Mouse (Mus musculus) midbrain, embryonic 12.5 days (tissue): ENCODE data around the gene Rbl1. TPM values are rescaled to one million over a fixed set of nuclear protein-coding genes. Genes with fewer than 3 reads are reported as not detected.

Experiments
- ATAC-seq: fragments of 200-750 bp; cut with Nextera tagmentation; 2 replicates; pipeline ENCODE4 v1.8.0; 2017; ENCODE audit warnings: low read depth, moderate TSS enrichment, moderate library complexity; ENCODE audit not compliant: low FRiP score
- H3K27ac ChIP-seq: fragments of 300-500 bp; sonication (generic); replicated peaks from 2 replicates; pipeline ENCODE4 v1.5.1; 2016; ENCODE audit warnings: mild to moderate bottlenecking
- H3K27me3 ChIP-seq: fragments of 300-500 bp; sonication (generic); 2 replicates; pipeline ENCODE4 v1.6.1; 2016; ENCODE audit warnings: mild to moderate bottlenecking
- H3K36me3 ChIP-seq: fragments of 300-500 bp; sonication (generic); 2 replicates; pipeline ENCODE4 v1.6.1; 2016
- H3K4me1 ChIP-seq: fragments of 300-500 bp; sonication (generic); 2 replicates; pipeline ENCODE4 v1.6.1; 2016
- H3K4me2 ChIP-seq: fragments of 300-500 bp; sonication (generic); replicated peaks from 2 replicates; pipeline ENCODE4 v1.6.1; 2016; ENCODE audit warnings: mild to moderate bottlenecking, moderate library complexity
- H3K4me3 ChIP-seq: fragments of 300-500 bp; sonication (generic); 2 replicates; pipeline ENCODE4 v1.5.1; 2016; ENCODE audit warnings: mild to moderate bottlenecking
- H3K9ac ChIP-seq: fragments of 300-500 bp; sonication (generic); replicated peaks from 2 replicates; pipeline ENCODE4 v1.6.1; 2016; ENCODE audit warnings: mild to moderate bottlenecking, moderate library complexity
- H3K9me3 ChIP-seq: fragments of 300-500 bp; sonication (generic); 2 replicates; pipeline ENCODE4 v1.6.1; 2016; ENCODE audit warnings: mild to moderate bottlenecking
- WGBS: fragments of 180-500 bp; shearing (Covaris S2); methylation state at CpG from one replicate; pipeline ENCODE4 v1.1.7; 2016; 5-methylcytosine and 5-hydroxymethylcytosine counted together
- polyA plus RNA-seq: library from polyadenylated mRNA; unstranded; fragments of >200 nt; fragmentation: Nextera tagmentation; extraction: Ambion mirVana; gene quantifications from 2 replicates; pipeline ENCODE4 v1.2.1, GENCODE M21; 2016

Gene Rbl1
- polyA plus RNA-seq, 1 experiment from 2014 or later = 30.5 TPM

DNA sequence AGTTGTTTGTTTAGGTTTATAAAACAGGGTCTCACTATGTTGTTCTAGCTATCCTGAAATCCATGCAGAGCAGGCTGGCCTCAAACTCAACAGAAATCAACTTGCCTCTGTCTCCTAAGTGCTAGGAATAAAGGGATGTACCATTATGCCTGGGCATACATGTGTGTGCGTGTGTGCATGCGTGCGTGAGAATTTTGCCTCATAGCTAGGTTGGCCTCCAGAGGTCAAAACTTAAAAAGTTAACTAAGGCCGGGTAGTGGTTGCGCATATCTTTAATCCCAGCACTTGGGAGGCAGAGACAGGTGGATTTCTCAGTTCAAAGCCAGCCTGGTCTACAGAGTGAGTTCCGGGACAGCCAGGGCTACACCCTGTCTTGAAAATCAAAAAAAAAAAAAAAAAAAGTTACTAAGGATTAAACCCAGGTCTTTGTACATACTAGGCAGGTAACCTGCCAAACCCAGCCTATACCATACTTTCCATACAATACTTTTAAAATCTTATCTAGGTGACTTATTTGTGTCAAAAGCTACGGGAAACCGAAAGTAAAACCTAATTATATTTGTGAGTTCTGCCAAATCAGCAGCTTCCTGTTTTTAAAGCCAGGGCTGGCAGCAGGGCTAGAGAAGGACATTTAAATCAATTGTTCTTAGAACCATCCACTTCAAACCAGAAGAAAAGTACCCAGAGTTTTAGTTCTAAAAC, 73.4 kb downstream of the Rbl1 start:
- WGBS = 92% methylated on average over 8 of the region's 8 CpGs
- Histone ChIP-seq H3K4me3 (no peak overlapping the region), H3K27me3 (no peaks in the 10 kb centered on the region), H3K4me1 (peaks cover 7% of the 10 kb centered on the region), H3K9ac (no peak overlapping the region), H3K36me3 (0 out of 2 replicates have a peak, but pooled peaks cover 5% of the 10 kb centered on the region), H3K4me2 (no peak overlapping the region), H3K9me3 (no peaks in the 10 kb centered on the region), H3K27ac (no peak overlapping the region)
- no peak for ATAC-seq

DNA sequence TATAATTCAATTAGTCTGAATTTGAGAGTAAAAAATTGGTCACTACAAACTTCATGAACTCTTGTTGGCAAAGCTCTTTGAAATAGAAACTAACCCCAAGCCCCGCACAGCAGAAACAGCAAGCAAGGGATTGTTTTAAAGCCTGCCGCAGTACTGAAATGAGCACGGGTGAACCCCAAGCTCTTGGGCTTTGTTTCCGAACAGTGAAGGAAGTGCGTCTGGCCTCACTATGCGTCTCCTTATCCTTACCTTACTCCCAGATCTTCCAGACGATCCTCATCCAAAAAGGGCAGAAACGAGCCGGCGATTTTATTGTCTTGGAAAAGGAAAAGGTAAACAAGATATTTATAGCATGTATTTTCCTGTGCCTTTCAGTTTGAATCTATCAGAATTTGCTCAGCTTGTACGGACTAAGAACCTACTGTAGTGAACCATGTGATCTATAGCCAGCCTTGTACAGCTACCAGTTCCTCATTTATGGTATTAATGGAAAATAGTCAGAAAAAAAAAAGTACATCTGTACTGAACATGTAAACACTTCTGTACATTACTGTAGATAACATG, 74.7 kb downstream of the Rbl1 start:
- no peak for ATAC-seq
- 0 out of 2 replicates have a peak, but pooled peaks cover 11% of the 10 kb centered on the region for H3K36me3 ChIP-seq
- 89% methylated on average over 11 of the region's 11 CpGs for WGBS
- H3K4me3 ChIP-seq = no peak overlapping the region
- no peak overlapping the region for H3K27ac ChIP-seq
- H3K4me2 ChIP-seq = no peak overlapping the region
- H3K9ac ChIP-seq = no peak overlapping the region
- H3K4me1 ChIP-seq = peaks cover 5% of the 10 kb centered on the region
- H3K27me3 ChIP-seq = no peaks in the 10 kb centered on the region
- no peaks in the 10 kb centered on the region for H3K9me3 ChIP-seq

DNA sequence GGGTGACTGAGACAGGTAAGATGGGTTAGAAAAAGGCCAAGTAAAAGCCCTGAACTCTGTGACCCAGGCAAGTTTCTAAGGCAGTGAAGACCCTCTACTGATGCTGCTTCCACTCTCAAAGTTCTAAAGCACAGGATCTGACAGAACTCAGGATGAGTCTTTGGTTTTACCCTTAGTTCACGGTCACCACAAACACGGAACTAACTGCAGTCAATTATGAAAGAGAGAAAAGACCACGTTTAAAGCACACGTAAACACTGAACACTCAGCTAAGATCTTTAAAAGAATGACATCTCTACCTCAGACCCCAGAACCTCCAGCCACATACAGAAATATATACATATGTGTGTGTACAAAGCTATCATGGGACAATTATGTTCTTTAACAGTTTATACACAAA, 75.2 kb downstream of the Rbl1 start:
- WGBS = 94% methylated on average over 4 of the region's 4 CpGs
- peaks cover 1% of the 10 kb centered on the region for H3K4me1 ChIP-seq
- 0 out of 2 replicates have a peak, but pooled peaks cover 11% of the 10 kb centered on the region for H3K36me3 ChIP-seq
- no peak overlapping the region for H3K4me3 ChIP-seq
- no peak for ATAC-seq
- H3K27me3 ChIP-seq = no peaks in the 10 kb centered on the region
- H3K4me2 ChIP-seq = no peak overlapping the region
- no peak overlapping the region for H3K27ac ChIP-seq
- no peak overlapping the region for H3K9ac ChIP-seq
- no peaks in the 10 kb centered on the region for H3K9me3 ChIP-seq

DNA sequence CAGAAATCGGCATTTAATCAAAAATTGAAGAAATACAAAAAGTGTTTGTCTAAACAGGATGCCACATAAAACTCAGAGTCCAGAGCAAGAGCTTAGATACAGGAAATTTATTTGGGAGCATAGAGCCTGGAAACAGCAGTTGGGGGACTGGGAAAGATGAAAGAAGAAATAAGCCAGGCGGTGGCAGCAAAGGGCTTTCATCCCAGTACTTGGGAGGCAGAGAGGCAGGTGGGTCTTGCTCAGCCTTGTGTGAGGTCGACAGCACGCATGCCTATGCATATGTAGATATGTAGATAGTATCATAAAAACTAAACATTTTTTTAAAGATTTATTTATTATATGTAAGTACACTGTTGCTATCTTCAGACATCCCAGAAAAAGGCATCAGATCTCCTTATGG, 76.3 kb downstream of the Rbl1 start:
- Histone ChIP-seq H3K27me3 (no peaks in the 10 kb centered on the region), H3K4me3 (no peak overlapping the region), H3K4me1 (no peaks in the 10 kb centered on the region), H3K9ac (no peak overlapping the region), H3K27ac (no peak overlapping the region), H3K4me2 (no peak overlapping the region), H3K9me3 (no peaks in the 10 kb centered on the region), H3K36me3 (0 out of 2 replicates have a peak, but pooled peaks cover 11% of the 10 kb centered on the region)
- 71% methylated on average over 4 of the region's 4 CpGs for WGBS
- no peak for ATAC-seq

DNA sequence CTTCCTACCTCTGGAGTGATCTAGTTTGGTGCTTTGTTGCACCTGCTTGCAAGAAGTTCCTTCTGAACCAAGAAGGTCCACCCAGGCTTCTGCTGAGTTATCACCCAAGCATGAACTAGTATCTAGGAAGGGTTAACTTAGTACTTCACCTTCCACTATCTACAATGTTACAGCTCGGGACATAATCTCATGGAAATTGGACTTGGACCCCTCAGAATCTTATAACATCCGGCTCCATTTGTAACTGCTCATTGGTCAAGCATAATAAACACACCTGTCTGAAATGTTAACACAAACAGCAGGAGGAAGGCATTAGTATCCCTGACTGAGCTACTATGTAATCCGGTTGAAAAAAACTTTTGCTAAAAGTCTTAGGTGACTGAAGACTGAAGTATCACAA, 77.0 kb downstream of the Rbl1 start:
- Histone ChIP-seq H3K9ac (no peak overlapping the region), H3K27me3 (no peaks in the 10 kb centered on the region), H3K4me3 (no peak overlapping the region), H3K4me1 (no peaks in the 10 kb centered on the region), H3K4me2 (no peak overlapping the region), H3K36me3 (0 out of 2 replicates have a peak, but pooled peaks cover 14% of the 10 kb centered on the region), H3K27ac (no peak overlapping the region), H3K9me3 (no peaks in the 10 kb centered on the region)
- no peak for ATAC-seq
- 91% methylated on average over 3 of the region's 3 CpGs for WGBS

DNA sequence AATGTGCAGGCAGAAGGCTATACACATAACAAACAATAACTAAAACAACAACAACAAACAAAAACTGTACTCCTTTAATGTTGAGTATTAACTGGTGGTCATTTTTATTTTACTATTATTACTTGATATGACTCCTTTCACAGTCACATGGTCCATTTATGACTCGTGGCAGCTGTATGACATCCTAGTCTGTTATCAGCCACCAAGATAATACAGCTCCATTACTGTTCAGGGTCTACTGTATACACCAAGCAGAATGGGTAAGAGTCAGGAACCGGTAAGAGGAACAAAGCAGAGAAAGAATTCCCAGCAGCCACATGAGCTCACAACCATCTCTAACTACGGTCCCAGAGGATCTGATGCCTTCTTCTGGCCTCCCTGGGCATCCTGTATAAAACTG, 79.1 kb downstream of the Rbl1 start:
- Histone ChIP-seq H3K4me3 (no peak overlapping the region), H3K27ac (no peak overlapping the region), H3K9me3 (no peaks in the 10 kb centered on the region), H3K9ac (no peak overlapping the region), H3K4me2 (no peak overlapping the region), H3K27me3 (no peaks in the 10 kb centered on the region), H3K36me3 (0 out of 2 replicates have a peak, but pooled peaks cover 19% of the 10 kb centered on the region), H3K4me1 (no peaks in the 10 kb centered on the region)
- ATAC-seq = no peak
- 88% methylated on average over 3 of the region's 3 CpGs for WGBS

DNA sequence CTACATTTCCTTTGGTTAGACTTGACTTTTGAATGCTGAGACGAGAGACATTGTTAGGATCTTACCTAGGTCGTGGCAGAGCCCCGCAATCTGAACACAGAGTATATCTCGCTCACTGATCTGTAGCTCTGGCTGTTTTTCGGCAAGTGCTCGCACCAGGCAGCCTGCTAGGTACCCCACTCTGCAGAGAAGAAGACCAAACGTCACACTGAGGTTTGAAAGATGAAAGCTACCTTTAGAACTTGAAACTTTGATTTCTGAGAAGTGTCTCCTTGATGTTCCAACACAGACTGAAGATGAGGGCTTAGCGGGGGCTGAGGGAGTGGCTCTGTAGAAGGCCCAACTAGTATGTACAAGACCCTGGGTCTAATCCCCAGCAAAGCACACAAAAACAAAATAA, 82.6 kb downstream of the Rbl1 start:
- Histone ChIP-seq H3K27me3 (no peaks in the 10 kb centered on the region), H3K27ac (no peak overlapping the region), H3K9me3 (no peaks in the 10 kb centered on the region), H3K4me1 (no peaks in the 10 kb centered on the region), H3K4me3 (no peak overlapping the region), H3K36me3 (peaks cover 19% of the 10 kb centered on the region; the same call in 1 of the 2 replicates), H3K4me2 (no peak overlapping the region), H3K9ac (no peak overlapping the region)
- ATAC-seq = no peak
- 90% methylated on average over 8 of the region's 8 CpGs for WGBS

DNA sequence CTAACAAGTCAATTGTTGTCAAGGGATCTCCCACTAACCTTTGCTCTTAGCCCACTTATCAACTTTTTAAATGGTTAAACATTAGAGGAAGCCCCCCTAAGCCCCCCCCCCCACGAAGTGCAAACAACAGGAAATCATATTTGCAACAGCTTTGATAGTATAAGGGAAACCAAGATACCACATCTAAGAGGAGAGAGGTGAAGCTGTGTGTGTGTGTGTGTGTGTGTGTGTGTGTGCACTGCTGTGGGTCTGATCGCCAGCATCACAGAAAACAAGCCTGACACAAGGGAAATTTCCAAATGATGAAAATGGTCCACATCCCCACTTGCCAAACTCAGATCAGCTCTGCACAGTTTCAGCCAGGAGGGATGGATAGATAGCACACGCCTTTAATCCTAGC, 85.3 kb downstream of the Rbl1 start:
- 83% methylated on average over 3 of the region's 3 CpGs for WGBS
- H3K4me3 ChIP-seq = no peak overlapping the region
- ATAC-seq = no peak
- H3K4me2 ChIP-seq = no peak overlapping the region
- H3K9me3 ChIP-seq = no peaks in the 10 kb centered on the region
- no peak overlapping the region for H3K27ac ChIP-seq
- no peaks in the 10 kb centered on the region for H3K27me3 ChIP-seq
- H3K9ac ChIP-seq = no peak overlapping the region
- H3K36me3 ChIP-seq = peaks cover 12% of the 10 kb centered on the region
- no peaks in the 10 kb centered on the region for H3K4me1 ChIP-seq

DNA sequence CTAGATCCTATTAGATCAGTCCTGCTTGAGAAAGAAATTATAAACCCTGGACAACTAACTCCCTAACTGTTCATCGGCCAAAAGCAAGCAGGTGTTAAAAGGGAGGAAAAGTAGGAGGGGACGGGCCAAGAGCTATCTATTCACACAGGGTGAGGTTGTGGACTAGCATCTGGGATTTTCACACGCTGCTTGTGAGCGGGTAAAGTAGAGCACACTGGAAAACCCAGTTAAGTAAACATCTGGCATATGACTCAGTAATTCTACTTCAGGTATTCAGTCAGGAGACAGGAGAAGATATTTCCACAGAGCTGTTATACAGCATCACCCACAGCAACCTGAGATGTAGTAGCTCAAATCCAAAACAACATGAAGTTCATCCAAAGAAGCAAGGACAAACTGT, 85.8 kb downstream of the Rbl1 start:
- H3K27me3 ChIP-seq = no peaks in the 10 kb centered on the region

DNA sequence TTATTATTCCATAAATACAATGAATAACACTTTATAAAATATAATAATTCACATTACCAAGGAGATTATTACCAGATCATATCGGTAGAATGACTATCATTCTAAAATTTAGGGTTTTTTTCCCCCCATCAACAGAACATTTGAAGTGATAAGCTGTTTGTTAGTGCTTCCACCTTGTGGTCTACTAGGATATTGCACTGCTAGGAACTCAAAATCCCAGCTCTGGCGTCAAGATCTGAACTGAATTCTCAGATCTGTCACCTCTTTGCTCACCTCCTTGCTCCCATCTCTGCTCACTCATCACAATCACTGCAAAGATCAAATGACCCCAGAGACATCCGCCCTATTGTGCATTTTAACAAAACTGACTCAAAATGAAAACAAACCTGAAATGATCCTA, 87.4 kb downstream of the Rbl1 start:
- Histone ChIP-seq H3K27ac (no peak overlapping the region), H3K9ac (no peak overlapping the region), H3K4me1 (no peaks in the 10 kb centered on the region), H3K27me3 (no peaks in the 10 kb centered on the region), H3K4me3 (no peak overlapping the region), H3K4me2 (no peak overlapping the region), H3K9me3 (no peaks in the 10 kb centered on the region), H3K36me3 (peaks cover 15% of the 10 kb centered on the region)
- 17% methylated on average over 3 of the region's 3 CpGs for WGBS
- ATAC-seq = no peak

More for the DNA sequence above, 85.8 kb downstream of the Rbl1 start:
- Histone ChIP-seq H3K4me2 (no peak overlapping the region), H3K9ac (no peak overlapping the region), H3K27ac (no peak overlapping the region), H3K9me3 (no peaks in the 10 kb centered on the region), H3K4me3 (no peak overlapping the region), H3K4me1 (no peaks in the 10 kb centered on the region), H3K36me3 (peaks cover 15% of the 10 kb centered on the region)
- ATAC-seq = no peak
- WGBS = 91% methylated on average over 4 of the region's 4 CpGs

DNA sequence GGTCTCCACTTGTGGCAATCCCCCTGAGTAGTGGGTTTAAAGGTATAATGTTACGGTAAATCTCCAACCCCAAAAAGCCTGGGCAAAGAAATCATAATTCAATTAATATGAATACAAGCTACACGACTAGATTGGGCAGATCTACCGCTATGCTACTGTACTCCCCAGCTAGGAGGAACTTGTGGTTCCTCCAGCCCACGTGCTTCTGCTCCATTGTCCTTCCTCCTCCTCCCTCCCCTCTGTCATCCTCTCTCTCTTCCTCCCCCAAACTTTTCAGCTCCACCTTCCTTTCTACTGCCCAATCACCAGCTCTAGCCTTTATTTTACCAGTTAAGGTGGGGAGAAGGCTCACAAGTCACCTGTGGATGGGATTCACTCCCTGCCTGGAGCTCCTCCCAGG, 96.1 kb downstream of the Rbl1 start:
- no peak overlapping the region for H3K4me3 ChIP-seq
- no peak overlapping the region for H3K27ac ChIP-seq
- H3K9ac ChIP-seq = no peak overlapping the region
- H3K36me3 ChIP-seq = peaks cover 42% of the 10 kb centered on the region
- no peaks in the 10 kb centered on the region for H3K9me3 ChIP-seq
- H3K4me1 ChIP-seq = no peaks in the 10 kb centered on the region
- 89% methylated on average over 4 of the region's 4 CpGs for WGBS
- H3K4me2 ChIP-seq = no peak overlapping the region
- no peaks in the 10 kb centered on the region for H3K27me3 ChIP-seq
- no peak for ATAC-seq

DNA sequence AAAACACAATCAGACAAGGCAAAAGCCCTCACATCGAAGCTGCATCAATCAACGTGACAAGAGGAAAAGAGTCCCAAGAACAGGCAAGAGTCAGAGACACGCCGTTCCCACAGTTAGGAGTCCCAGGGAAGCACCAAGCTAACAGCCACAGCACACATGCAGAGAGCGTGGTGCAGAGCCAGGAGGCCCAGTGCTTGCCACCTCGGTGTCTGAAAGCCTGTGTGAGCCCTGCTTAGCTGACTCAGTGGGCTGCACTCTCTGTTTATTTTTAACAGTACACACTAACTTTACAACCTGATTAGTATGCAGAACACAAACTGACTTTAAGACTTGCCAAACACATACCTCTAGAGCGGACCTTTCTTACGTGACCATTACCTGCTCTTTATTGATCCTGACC, 99.9 kb downstream of the Rbl1 start:
- Histone ChIP-seq H3K4me3 (no peak overlapping the region), H3K9me3 (no peaks in the 10 kb centered on the region), H3K27ac (no peak overlapping the region), H3K36me3 (peaks cover 48% of the 10 kb centered on the region), H3K27me3 (no peaks in the 10 kb centered on the region), H3K9ac (no peak overlapping the region), H3K4me1 (no peaks in the 10 kb centered on the region), H3K4me2 (no peak overlapping the region)
- no peak for ATAC-seq
- 90% methylated on average over 8 of the region's 8 CpGs for WGBS
